Mouse (Mus musculus): ENCODE results near the gene Ptpn5. TPM values are rescaled to one million over a fixed set of nuclear protein-coding genes. Genes with fewer than 3 reads are reported as not detected.

The Ptpn5 gene
- under 1 TPM in 1 of 2 experiments, not detected in 1; 0.20 TPM for total RNA-seq (2021)
- long read RNA-seq, experiment 1, result 0 reads
- long read RNA-seq, experiment 2, result 0 reads

DNA sequence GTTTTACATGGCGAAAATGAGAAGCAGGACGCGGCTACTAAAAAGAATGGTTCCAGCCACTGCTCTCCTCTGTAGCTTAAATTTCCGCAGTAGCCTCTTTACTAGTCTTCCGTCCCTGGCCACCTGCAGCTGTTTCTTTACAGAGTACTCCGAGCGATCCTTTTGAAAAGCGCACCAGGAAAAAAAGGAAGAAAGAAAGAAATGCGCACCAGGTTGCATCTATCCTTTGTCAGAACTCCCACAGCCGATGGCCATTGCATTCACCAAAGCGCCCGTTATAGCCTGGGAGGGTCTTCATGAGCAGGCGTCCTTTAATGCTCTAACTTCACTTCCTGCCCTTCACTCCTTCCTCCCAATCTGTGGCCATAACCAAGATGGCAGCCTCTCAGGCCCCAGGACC is at the start of gene Ptpn5:
Ptpn5 (minus strand) TSS at position 354 of the 400 bp plus-strand sequence.
- no peak for DNase-seq

- DNase-seq, result no peak
Observed at GRCm38 (mm10) chr7:47170814-47171213, 37.3 kb upstream of the Ptpn5 start.

DNA sequence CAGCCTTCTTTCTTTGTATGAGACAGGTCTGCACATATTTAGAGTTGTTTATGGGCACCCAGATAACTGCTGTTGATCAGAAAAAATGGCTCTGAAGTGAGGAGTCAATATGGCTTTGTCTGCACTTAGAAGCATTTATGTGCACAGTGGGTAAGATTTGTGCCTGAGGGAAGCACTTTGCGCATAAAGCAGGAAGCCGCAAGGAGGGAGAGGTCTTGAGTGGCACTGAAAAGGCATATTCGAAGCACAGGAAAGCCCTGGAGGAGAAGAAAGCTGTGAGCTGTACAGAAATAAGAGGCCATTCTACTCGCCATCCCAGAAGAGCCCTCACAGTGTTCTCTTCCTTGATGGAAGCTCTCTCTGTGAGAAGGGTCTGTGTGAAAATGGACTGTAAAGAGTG is 31.5 kb upstream of the Ptpn5 start:
- DNase-seq, result no peak

DNA sequence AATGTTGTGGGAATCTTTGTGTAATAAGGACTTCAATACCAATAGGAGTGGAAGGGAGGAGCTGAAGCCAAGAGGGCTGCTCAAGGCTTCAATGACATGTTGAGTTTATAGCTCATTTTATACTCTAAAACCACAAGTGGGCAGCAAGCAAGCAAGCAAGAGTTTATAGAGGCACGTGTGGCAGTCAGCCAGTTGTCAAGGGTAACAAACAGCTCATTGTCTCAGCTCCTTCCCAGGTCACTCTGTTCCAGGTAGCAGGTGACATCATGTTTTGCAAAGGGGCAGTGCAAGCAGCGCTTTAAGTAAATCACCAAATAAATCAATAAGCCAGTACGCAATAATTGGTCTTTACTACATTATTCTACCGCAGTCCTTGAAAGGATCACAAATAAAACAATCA is 29.7 kb upstream of the Ptpn5 start:
- DNase-seq, result no peak

GRCm38 (mm10) chr7:47158451-47158850 is 25.0 kb upstream of the Ptpn5 start:
- DNase-seq, result no peak

DNA sequence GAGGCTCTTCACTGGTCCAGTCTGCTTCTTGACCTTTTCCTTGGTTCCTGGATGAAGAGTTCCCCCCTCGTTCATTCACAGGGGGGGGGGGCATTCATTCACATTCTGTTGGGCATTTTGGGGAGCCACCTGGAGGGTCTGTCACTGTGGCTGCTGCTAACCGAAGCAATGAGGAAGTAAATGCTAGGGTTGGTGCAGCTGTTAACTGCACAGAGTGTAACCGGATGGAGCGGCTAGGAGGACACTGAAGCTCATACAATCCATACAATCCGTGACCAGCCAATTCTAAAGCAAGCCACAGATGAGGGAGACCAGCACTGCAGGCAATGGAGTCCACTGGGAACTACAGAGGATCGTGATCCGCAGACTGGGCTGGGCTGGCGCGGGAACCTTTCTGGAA is 24.3 kb upstream of the Ptpn5 start:
- DNase-seq, result no peak

GRCm38 (mm10) chr7:47155849-47156248 is 22.4 kb upstream of the Ptpn5 start:
- DNase-seq, result no peak

- no peak for DNase-seq
Observed at GRCm38 (mm10) chr7:47155396-47155795, 21.9 kb upstream of the Ptpn5 start.

DNA sequence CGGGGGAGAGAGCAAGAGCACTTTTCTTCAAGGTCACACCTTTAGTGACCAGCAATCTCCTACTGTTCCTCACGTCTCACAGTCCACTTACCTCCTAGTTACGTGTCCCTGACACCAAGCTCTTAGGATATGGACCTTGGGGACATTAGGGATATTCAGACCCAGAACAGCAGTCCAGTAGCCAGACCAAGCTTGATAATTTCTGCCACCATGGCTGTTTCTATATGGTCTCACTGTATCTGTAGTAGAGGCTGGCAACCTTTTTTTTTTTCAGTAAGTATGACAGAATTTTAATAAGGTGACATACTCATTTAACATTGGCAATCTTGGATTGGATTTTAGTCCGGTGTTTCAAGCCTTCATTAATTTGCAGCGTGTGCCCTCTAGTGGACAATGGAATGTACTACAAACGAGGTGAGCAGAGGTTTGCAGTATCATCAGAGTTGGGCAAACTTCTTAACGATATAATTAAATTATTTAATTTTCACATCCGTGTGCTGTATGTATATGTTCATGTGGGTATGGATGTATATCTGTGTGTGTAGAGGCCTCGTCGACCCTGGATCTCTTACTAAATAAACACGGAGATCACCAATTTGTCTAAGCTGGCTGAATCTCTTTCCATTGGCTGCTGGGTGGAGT is 17.1 kb upstream of the Ptpn5 start:
- DNase-seq, result no peak

DNA sequence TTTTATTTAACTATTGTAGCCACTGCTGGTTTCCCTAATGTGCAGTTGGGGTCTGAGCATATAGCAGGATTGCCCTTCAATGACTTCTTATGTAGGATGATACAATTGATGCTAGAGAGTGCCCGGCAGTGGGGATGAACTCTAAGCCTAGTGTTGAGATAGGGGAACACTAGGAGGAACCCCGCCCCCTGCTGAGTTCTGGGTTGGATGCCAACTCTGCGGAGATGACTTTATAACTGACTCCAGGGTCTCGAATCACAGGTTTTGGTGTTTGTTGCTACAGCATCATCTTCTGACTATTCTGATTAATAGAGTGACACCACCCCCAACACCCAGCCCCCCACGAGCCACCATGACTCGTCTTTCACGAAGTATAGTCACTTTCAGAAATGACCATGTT is 14.8 kb upstream of the Ptpn5 start:
- DNase-seq, result no peak

- DNase-seq, result no peak
Observed at GRCm38 (mm10) chr7:47146034-47146812, 12.7 kb upstream of the Ptpn5 start.

DNA sequence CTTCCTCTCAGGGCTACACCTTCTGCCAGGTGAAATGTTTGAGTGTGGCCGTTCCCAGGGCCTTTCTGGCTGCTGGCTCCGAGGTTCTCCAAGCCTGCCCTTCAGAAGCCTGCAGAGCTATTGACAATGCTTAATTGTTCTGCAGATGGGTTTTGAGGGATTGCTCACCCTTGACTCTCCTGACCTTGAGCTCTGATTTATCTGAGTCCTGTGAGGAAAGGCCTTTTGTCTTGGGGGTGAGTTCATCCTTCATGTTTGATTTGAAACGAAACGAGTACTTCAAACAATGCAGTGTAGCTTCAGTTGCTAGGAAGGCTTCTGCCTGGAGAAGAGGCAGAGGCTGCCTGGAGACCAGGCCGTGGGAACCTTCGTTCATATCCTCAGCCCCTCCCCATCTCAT is 10.8 kb upstream of the Ptpn5 start:
- DNase-seq, result no peak

DNA sequence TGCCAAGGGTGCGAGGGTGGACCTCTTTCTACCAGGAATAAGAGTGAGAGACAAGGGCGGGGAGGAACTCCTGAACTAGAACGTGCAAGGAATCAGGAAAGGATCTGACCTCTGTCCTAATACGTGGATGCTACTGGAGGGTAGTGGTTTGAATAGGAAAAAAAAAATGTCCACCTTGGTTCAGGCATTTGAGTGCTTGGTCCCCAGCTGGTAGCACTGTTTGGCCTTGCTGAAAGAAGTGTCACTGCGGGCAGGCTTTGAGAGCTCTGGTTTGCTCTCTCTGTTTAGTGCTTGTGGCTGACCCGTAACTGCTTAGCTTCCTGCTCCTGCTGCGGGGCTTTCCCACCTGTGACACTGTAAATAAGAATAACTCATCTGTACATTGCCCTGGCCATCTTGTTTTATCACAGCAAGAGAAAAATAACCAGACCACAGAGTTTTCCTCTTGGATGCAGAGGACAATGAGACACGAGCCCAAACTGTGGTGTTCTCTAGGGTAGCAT is 6.4 kb upstream of the Ptpn5 start:
- no peak for DNase-seq

DNA sequence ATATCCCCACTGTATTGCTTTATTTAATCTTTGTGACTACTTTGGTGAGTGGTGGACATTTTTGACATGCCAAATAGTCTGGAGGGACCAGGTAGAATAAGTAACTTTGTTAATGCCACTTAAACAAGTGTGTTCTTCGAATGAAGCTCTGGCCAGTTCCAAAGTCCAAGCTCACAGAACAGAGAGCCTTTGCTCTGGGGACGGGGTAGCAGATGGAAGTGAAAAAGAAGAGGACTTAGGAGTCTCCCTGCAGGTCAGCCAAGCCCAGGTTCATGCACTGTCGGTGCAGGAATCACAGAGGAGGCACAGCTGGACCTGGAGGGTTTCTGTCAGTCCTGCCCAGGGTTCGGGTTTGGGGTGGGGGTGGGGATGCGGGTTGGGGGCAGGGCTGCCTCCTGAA is 1.1 kb upstream of the Ptpn5 start:
- no peak for DNase-seq

- no peak for DNase-seq
Observed at GRCm38 (mm10) chr7:47132931-47133260, 588 bp downstream of the Ptpn5 start.

- DNase-seq, result peak; percentile 9
Observed at GRCm38 (mm10) chr7:47132180-47132930, 1.1 kb downstream of the Ptpn5 start.

- DNase-seq, result no peak
Observed at GRCm38 (mm10) chr7:47131840-47132179, 1.7 kb downstream of the Ptpn5 start.

- DNase-seq, result no peak
Observed at GRCm38 (mm10) chr7:47131258-47131657, 2.2 kb downstream of the Ptpn5 start.

GRCm38 (mm10) chr7:47122026-47122425 is 11.5 kb downstream of the Ptpn5 start:
- no peak for DNase-seq

DNA sequence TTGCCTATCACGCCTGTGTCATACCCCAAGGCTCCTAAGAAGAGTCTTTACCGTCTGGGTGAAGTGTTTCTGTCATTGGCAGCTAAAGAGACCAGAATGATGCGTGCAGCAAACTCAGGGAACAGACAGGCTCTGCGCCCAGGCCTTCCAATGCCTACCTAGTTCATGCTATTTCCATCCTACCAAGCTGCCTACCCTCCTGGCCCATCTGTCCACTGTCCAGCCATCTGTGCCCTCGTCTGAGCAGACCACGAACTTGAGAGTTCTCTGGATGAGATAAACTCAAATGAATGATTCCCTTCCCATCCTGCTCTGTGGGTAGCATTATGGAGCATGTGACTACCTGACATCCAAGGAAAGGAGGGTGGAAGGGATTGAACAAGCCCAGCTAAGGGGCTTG is 16.8 kb downstream of the Ptpn5 start:
- DNase-seq, result no peak

GRCm38 (mm10) chr7:47115491-47115890 is 18.0 kb downstream of the Ptpn5 start:
- DNase-seq, result no peak

- DNase-seq, result no peak
Observed at GRCm38 (mm10) chr7:47113383-47113782, 20.1 kb downstream of the Ptpn5 start.

DNA sequence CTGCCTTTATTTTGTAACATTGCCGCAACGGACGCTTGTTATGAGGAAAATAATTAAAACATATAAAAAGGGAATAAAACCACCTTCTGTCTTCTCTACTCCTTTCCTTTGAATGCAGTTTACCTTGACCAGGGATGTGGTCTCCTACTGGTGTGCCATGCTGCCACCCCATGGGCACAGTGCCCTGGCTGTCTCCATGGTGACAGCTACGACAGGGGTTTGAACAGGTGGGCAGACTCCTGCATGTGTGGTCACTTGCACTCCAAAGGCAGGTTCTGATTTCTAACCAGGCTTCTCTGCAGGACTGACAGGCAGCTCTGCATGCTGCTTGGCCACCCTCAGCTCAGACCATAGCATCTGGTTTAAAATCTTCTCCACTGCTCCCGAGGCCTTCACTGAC is 21.4 kb downstream of the Ptpn5 start:
- no peak for DNase-seq
